Mouse (Mus musculus) cerebral cortex, adult 2 months (tissue): ENCODE measurements around the gene St3gal3.

ENCODE experiments used
- WGBS: fragments of 180-500 bp; shearing (Covaris S2); methylation state at CpG from one replicate; pipeline ENCODE4 v1.1.7; 2018; 5-methylcytosine and 5-hydroxymethylcytosine counted together

St3gal3 gene

DNA sequence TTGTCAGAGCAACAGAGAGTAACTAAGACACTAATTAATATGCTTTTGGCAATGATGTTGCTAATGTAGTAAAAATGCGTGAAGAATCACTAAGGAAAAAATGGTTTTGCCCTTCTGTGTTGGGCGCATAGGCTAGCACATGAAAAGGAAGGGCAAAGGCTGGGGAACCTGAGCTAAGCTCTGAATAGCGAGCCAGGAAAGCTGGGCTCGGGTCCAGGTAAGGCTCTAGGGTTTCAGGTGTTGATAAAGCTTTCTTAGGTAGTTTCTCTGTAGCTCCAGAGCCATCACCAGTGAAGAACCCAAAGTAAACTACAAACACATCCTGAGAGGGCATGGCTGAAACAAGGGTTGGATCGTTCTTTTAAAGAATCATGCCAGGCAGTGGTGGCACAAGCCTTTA lies 6.8 kb upstream of the St3gal3 start:
- 86% methylated on average over 5 of the region's 5 CpGs for WGBS

DNA sequence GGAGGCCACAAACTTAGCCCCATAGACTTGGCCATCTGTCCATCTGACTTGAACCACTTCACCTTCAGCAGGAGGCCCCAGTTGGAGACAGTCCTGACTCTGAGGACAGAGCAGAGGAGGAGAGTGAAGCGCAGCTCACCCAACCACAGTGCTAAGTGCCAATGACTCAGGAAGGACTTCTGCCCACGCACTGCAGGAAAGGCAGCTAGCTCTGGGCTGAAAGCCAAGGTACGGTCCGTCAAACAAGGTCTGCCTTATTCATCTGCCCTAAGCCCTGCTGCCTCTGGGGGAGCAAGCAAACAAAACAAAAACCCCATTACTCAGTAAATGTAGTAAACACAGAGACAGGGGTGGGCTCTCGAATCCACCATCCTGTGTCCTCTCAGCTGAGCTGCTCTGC lies 4.2 kb upstream of the St3gal3 start:
- WGBS, result 15% methylated on average over 5 of the region's 5 CpGs

DNA sequence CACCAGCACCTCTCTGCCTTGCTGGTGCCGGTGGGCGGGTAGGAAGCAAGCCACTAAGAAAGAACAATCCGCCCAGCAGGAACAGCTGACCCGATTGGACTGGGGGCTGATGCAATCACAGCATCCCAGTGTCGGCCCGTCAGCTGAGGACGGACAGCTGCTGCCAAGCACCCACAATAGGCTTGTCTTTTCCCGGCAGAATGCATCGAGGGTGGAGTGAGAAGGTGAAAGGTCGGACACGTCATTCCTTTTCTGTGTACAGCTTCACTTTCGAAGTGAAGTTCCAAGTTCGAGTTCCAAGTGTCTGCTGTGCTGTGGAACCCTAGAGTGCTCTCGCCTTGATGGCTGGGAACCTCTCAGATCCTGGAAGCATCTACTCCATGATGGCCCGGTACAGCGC lies 3.1 kb upstream of the St3gal3 start:
- 53% methylated on average over 16 of the region's 16 CpGs for WGBS

DNA sequence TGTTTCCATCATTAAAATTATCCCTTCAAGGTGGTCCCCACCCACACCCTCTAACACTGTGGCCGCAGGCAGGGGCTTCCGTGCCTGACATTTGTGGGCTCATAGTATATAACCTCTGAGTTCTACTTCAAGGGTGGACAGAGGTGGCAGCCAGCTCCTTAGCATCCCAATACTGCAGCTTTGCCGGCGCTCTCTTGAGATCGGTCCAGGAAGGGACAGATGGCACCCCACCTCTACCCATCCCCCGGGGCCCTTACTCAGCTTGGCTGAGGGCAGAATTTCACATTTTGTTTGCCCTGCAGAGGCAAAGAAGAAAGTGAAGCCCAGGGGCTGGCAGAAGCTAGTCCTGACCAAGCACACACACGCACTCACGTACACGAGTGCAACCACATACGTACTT lies 2.6 kb upstream of the St3gal3 start:
- 59% methylated on average over 10 of the region's 10 CpGs for WGBS

DNA sequence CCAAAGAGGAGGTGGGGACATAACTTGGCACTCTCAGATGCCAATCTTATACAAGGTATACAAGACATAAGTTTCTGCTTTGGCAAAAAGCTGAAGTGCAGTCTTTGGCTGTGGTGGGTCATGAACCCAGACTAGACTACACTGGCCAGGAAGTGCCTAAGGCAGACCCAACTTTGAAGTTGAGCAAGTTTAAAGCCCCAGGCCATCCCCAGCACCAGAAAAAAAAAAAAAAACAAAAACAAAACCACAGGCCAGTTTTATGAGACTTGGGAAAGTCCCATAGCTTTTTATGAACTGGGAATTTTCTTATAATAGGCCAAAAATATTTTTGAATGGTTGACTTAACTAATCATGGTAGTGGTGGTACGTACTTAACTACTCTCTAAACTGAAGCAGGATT lies 700 bp upstream of the St3gal3 start:
- WGBS, result 86% methylated on average over 1 of the region's 1 CpGs

DNA sequence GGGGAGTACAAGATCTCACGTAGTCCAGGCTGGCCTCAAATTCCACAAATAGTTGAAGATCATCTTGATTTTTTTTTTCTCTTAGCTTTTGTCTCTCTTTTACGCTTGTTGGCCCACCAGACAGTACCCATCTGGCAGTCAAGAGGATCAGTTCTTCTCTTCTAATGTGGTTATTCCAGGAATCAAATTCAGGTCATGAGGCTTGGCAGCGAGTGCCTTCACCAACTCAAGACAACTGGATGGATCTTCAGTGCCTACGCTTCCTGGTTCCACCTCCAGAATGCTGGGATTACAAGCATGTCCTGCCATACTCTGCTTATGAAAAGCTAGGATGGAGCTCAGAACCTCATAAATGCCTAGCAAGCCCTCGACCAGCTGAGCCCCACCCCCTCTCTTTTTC lies 3.4 kb downstream of the St3gal3 start:
- WGBS, result 56% methylated on average over 5 of the region's 5 CpGs

DNA sequence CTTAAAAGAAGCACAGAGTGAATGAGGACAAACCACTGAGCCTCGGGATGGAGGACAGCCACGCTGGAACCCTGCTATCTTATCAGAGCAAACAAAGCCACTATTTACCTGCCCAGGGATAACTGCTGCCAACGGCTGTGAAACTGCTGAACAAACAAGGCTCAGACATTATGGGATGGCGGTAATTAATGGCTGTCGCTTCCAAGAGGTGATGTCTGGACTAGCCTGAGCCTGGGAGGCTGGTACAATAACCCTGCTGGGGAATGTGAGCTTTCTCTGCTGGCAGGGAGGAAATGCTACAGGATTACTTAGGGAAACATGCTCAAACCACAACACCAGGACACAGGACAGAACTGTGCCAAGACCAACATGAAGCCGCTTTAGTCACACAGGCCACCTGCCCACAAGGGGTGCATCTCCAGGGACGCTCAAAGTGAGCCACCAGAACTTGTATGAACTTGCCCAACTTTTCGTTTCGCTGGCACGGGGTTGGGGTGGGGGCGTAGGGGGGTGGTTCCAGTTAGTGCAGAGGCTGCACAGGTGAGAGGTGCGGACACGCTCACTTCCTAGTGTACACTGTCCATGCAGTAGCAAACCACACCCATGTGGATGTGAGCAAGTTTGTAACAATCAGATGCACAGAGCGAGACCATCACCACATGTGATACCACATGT lies 11.5 kb downstream of the St3gal3 start:
- WGBS, result 83% methylated on average over 14 of the region's 14 CpGs

DNA sequence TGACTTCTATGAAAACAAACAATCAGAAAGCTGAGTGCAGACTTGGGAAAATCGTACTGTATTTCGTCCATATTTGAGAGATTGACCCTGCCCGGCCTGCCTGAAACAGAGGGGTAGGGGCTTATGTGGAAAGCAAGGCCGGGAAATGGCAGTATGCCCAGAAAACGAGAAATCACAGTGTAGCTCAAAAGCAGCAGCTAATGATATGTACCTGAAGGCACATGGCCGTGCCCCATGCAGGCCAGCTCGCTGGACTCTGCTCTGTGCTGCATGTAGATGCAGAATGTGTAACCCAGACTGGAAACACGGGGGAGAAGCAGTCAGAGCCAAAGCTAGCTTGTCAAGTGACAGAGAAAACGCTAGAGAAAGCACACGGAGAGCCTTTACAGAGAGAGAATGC lies 12.6 kb downstream of the St3gal3 start:
- 47% methylated on average over 10 of the region's 10 CpGs for WGBS

DNA sequence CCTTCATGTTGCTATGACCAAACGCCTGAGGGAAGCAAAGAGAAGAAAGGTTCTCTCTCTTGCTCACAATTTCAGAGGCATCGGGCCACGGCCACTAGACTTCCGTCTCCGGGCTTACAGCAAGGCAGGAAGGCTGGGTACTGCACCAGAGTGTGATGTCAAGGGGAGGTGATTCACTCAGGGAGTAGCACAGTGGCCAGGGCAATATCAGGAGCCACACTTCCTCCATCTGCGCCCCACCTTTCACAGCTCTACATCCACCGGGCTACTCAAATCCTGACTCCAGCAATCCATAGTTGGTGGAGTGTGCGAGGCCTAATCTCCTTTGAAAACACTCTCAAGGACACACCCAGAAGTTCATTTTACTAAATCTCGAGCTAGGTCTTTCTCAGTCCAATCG lies 17.1 kb downstream of the St3gal3 start:
- WGBS, result 96% methylated on average over 10 of the region's 10 CpGs

DNA sequence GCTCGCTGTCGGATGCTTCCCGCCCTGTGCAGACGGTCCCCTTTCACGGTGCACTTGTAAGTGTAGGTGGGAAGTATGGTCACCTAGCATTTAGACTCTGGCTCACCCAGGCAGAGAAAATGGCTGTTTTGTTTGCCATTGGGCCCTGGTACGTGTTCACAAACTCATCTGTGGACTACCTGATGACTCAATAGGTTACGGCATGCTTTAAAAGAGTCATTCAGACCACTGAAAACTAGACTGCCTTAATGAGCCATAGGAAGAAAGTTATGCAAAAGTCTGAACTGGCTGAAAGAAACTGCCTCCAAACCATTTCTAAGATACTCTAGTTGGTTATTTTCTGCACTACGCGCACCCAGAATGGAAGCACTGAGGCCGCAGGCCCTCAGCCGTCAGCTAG lies 18.6 kb downstream of the St3gal3 start:
- WGBS, result 92% methylated on average over 11 of the region's 11 CpGs

DNA sequence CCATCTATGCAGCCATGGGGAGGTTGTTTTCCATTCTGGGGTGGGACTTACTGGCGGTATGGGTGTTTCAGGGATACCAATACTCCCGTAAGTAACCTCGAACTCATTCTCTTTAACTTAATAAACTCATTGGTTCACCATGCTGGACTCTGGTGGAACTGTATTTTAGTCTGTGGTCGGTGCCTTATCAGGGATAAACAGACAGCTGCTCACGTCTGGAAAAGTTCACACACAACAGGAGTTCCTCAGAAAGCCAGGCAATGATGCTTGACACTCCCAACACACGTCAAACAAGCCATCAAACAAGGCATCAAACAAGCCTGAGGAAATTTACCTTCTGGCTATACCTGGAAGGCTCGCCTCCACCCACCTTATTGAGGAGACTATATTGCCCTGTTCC lies 19.6 kb downstream of the St3gal3 start:
- WGBS, result 95% methylated on average over 7 of the region's 7 CpGs

DNA sequence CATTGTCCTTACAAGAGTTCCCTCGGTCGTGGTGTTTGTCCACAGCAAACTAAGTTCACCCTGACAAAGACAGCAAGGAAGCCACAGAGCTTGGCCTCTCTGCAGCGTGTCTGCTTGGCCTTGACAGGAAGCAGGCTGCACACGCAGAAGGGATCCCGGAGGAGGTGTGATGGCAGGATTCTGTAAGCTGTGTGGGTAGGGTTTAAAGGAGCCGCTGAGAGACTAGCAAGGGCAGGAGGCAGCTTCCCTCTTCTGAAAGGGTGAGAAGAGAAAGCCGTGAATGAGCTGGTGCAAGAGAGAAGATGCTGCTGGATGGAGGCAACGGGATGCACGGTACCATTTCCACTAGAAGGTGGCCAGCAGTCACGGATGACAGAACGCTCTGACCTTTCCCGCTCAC lies 22.1 kb downstream of the St3gal3 start:
- WGBS, result 51% methylated on average over 12 of the region's 12 CpGs

DNA sequence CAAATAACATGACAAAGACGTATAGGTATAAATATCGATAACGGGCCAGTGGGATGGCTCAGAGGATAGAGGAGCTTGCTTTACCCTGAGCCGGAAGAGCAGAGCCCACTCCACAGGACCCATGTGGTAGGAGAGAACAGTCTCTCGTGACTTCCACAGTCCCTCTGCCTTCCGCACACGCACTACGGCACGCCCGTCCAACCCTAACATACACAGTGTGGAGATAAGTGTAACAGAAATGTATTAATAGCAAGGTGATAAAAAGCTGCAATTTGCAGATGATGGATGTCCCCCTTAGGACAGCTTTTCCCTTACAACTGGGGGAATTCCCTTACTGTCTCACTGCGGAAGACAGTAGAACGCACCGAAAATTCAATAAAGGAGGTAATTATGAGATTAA lies 25.1 kb downstream of the St3gal3 start:
- WGBS, result 95% methylated on average over 13 of the region's 13 CpGs

DNA sequence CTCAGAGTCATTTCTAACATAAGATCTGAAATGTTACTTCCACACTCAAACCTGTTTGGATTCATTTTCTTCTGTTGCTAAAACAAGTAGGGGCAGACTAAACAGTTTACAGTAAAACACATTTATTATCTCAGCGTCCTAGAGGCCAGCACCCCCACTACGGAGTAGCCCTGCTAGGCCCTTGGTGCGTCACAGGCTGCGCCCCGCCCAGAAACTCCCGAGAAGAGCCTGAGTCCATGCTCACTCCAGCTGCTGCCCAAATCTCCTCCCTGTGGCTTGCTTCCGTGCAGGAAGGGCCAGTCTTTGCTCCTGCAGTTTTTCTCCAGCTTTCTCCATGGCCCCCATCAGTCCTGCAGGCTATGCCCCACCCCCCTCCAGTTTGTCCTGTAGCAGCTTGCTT lies 25.9 kb downstream of the St3gal3 start:
- WGBS, result 71% methylated on average over 7 of the region's 7 CpGs

DNA sequence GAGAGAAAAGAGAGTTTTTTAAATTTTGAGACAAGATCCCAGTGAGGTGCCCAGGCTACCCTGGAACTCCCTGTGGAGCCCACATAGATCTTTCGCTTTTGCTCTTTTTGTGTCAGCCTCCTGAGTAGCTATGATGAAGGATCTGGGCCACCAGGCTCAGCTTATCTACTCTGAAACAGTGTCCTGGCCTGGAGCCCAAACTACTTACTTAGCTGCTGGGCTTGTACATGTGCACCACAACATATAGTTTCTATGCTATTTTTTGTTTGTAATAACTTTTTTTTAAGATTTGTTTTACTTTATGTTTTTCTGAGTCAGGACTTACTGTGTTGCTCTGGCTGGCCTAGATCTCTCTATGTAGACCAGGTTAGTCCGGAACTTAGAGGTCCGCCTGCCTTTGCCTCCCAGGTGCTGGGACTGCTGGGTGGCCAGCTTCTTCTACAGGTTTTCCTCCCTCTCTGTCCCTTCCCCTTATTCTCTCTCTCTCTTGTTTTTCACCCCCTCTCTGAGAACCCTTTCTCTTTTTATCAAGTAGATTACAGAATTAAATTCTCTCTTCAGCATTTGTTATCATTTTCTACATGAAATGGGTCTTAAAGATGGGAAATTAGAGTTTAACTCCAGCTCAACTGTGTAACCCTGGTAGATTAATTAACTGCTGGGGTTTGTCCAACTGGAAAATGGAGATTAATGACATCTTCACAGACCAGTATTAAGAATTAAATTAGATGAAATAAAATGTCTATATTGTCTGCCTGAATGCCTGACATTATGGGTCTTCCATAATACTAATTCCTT lies 29.3 kb downstream of the St3gal3 start:
- WGBS, result 85% methylated on average over 3 of the region's 3 CpGs

DNA sequence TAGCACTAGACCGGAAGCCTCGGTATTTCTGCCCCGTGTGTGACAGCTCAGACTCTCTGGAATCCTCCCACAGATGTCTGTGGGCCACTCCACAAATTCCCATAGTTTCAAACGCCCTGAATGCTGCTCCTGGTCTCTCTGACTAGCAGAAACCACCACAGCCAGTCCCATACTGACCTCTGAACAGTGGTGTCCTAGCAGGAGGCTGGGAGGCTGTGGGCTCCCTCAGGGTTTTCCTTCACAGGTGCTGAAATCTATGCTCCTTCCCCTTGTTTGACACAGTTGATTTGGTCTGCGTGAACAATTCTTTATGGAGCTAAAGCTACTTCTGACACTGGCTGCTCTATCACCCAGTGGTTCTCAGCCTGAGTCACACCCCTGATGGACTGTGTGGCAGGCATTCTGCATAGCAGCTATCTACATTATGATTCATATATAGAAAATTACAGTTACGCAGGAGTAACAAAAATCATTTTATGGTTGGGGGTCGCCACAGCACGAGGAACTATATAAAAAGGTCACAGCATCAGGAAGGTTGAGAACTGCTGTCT lies 31.4 kb downstream of the St3gal3 start:
- WGBS, result 80% methylated on average over 8 of the region's 8 CpGs

DNA sequence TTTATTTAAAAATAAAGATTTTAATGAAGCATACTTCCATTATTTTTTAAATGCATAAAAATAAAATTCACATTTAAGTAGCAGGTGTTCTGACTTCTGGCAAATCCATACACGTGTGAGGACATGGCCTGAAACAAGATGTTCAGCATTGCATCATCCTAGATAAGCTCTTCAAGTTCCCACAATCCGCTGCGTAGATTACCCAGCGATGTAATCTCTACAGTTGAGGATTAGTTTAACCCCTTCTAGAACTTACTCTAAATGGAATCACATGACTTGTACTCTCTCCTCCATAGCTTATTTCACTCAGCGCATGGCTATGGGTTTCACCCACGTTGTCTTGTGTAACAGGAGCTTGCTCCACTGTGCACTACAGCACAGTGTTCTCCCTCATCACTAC lies 33.2 kb downstream of the St3gal3 start:
- WGBS, result 91% methylated on average over 6 of the region's 6 CpGs

DNA sequence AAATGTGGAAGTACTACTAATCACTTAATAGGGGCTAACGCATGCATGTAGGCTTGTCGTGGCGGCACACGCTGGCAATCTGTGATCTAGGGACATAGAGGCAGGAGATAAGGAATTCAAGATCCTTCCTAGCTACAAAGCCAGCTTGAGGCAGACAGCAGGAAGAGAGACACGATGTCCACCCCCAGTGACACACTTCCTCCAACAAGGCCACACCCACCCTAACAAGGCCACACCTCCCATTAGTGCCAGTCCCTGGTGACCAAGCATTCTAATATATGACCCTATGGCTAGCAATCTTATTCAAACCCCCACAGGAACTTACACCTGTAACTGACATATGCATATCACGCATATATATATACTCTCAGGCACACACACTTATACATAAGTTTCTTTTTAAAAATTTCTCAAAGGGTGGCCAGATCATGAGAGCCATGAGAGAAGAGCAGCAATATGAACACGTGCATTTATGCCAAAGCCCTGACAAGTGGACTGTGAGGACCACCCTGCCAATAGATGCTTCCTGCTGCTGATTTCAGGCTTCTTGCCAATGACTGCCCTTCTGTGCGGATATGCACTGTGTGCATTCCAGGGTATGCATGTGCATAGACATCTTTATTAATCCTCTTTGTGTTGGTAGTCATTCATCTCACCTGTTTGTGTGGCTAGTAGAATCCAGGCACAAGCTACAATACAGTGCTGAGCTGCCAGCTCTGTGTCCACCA lies 34.9 kb downstream of the St3gal3 start:
- 83% methylated on average over 8 of the region's 8 CpGs for WGBS

DNA sequence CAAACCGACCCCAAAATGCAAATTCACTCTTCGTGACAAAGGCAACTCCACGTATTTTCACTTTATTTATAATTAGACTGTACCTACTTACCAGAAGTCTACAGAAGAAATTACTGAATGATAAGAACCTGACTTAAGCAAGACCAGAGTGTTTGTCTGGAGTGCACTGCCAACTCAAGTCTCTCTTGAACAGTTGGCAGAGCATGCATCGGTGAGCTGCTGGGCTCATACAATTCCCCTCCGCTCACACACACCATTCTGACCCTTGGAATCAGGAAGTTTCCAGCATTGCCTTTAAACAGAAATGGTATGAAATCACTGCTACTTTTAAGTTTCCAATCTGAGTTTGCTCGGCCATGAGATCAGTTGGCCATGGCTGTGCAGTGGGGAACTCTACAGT lies 36.1 kb downstream of the St3gal3 start:
- 90% methylated on average over 6 of the region's 6 CpGs for WGBS

DNA sequence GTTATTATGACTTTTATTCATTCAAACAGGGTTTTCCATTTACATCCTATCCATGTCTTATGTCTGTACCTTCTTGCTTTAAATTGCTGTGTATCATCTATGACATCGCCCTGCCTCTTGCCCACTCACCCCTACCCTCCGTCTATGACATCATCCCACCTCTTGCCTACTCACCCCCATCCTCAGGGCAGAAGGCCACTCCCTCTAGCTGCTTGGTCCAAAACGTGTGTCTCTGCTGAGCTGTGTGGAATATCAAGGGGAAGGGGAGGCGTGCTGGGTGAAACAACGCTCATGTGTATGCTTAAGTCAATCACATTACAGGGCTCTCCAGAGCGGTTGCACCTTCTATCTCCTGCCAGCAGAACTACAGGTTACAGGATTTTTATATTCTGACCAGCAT lies 38.6 kb downstream of the St3gal3 start:
- 76% methylated on average over 6 of the region's 6 CpGs for WGBS

DNA sequence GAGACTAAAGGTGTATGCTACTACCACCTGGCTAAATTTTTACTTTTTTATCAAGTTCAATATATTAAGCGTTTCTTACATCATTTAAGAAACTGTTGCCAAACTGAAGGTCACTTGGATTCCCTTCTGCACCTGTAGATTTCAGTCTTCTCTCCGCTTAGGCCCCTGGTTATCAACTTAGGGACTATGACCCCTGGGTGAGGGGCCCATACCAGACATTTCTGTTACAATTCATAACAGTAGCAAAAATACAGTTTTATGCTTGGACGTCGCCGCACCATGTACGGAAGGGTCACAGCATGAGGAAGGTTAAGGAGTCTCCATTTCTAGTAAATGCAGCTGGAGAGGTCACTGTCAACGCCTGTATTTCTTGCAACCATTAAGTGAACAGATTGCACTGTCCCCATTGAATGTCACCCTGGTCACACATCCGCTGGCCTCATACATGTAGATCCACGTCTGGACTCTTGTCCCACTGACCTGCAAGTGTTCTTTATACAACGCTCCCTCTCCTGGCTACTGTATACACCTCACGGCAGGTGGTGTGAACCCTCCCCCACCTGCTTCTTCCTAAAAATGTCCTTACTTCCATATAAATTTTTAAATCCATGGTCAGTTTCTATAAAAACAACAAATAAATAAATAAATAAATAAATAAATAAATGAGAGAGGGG lies 41.8 kb downstream of the St3gal3 start:
- 96% methylated on average over 11 of the region's 11 CpGs for WGBS

DNA sequence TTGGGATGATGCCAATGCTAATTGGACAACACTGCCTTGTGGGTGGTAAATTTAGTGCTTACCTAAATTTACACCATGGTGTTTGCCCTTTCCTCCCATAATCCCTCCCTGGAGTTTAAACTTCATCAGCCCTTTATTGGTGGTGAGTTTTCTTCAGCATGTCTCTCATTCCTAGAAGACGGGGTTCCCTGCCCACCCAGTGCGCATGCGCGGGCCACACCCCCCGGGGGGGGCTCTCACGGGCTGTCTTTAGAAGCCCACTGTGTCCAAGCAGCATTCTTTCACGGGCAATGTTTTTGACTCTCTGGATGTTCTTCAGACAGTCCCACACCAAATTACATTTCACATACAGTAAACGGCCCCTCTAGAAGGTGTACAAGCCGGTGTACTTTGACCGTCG lies 44.3 kb downstream of the St3gal3 start:
- WGBS, result 87% methylated on average over 11 of the region's 11 CpGs
